Mouse (Mus musculus) limb, embryonic 15.5 days (tissue): ENCODE results near the gene Tnfaip8l1. TPM values are rescaled to one million over a fixed set of nuclear protein-coding genes. Genes with fewer than 3 reads are reported as not detected.

ENCODE experiments used
- ATAC-seq: fragments of 200-750 bp; cut with Nextera tagmentation; 2 replicates; pipeline ENCODE4 v1.8.0; 2017; ENCODE audit warnings: low read depth, moderate TSS enrichment; ENCODE audit not compliant: insufficient number of reproducible peaks, low FRiP score, low TSS enrichment
- H3K27ac ChIP-seq: fragments of 300-500 bp; sonication (generic); 2 replicates; pipeline ENCODE4 v1.5.1; 2015; ENCODE audit warnings: moderate library complexity, mild to moderate bottlenecking, inconsistent platforms
- H3K27me3 ChIP-seq: fragments of 300-500 bp; sonication (generic); 2 replicates; pipeline ENCODE4 v1.6.1; 2015; ENCODE audit warnings: inconsistent platforms
- H3K36me3 ChIP-seq: fragments of 300-500 bp; sonication (generic); 2 replicates; pipeline ENCODE4 v1.6.1; 2015; ENCODE audit warnings: inconsistent platforms
- H3K4me1 ChIP-seq: fragments of 300-500 bp; sonication (generic); 2 replicates; pipeline ENCODE4 v1.6.1; 2015; ENCODE audit warnings: inconsistent platforms
- H3K4me2 ChIP-seq: fragments of 300-500 bp; sonication (generic); 2 replicates; pipeline ENCODE4 v1.6.1; 2015; ENCODE audit warnings: mild to moderate bottlenecking, inconsistent platforms
- H3K4me3 ChIP-seq: fragments of 300-500 bp; sonication (generic); 2 replicates; pipeline ENCODE4 v1.5.1; 2015; ENCODE audit warnings: mild to moderate bottlenecking, inconsistent platforms
- H3K9ac ChIP-seq: fragments of 300-500 bp; sonication (generic); 2 replicates; pipeline ENCODE4 v1.6.1; 2015; ENCODE audit warnings: inconsistent platforms
- H3K9me3 ChIP-seq: fragments of 300-500 bp; sonication (generic); 2 replicates; pipeline ENCODE4 v1.6.1; 2016; ENCODE audit warnings: inconsistent platforms
- WGBS: fragments of 180-500 bp; shearing (Covaris S2); methylation state at CpG from one replicate; pipeline ENCODE4 v1.1.7; 2015; 5-methylcytosine and 5-hydroxymethylcytosine counted together
- microRNA-seq: library from miRNA; unstranded; fragments of <30 nt; microRNA quantifications from one replicate; pipeline ENCODE4, GENCODE M21; 2016
- polyA plus RNA-seq: library from polyadenylated mRNA; unstranded; fragments of >200 nt; fragmentation: Nextera tagmentation; extraction: Ambion mirVana; gene quantifications from 2 replicates; pipeline ENCODE4 v1.2.1, GENCODE M21; 2015

Tnfaip8l1 gene
- polyA plus RNA-seq, 1 experiment from 2014 or later, result 11.3 TPM

DNA sequence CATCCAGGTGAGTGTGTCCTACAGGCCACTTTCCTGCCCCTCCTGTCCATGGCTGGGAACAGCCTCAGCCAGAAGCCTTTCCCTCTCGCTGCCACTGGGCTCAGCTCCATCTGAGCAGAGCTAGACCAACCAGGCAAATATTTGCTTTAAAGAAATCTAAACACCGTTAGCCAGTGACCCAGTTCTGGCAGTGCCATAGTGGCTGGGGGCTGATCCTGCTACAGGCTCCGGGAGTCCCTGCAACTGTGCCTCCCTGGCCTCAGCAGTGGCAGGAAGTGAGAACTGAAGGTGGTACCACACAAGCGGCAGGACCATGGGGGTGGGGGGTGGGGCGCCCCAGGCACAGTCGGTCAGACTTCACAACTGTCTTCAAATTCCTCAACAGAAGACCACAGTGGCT lies 50.4 kb downstream of the Tnfaip8l1 start:
- Histone ChIP-seq H3K36me3 (peaks cover 46% of the 10 kb centered on the region), H3K4me3 (no peak overlapping the region), H3K27ac (peak overlapping the region; percentile 50; the same call in 1 of the 2 replicates), H3K4me1 (peaks cover 17% of the 10 kb centered on the region), H3K27me3 (no peaks in the 10 kb centered on the region), H3K9ac (no peak overlapping the region), H3K9me3 (no peaks in the 10 kb centered on the region), H3K4me2 (no peak overlapping the region)
- ATAC-seq, result no peak
- WGBS, result 61% methylated on average over 6 of the region's 6 CpGs

- peaks cover 22% of the 10 kb centered on the region for H3K4me1 ChIP-seq
- H3K27ac ChIP-seq, result no peak overlapping the region
- no peaks in the 10 kb centered on the region for H3K27me3 ChIP-seq
- H3K36me3 ChIP-seq, result peaks cover 31% of the 10 kb centered on the region
- H3K9ac ChIP-seq, result no peak overlapping the region
- ATAC-seq, result no peak
- WGBS, result 76% methylated on average over 1 of the region's 1 CpGs
- no peak overlapping the region for H3K4me3 ChIP-seq
- no peak overlapping the region for H3K4me2 ChIP-seq
- no peaks in the 10 kb centered on the region for H3K9me3 ChIP-seq
Observed at GRCm38 (mm10) chr17:56214229-56214628, 52.0 kb downstream of the Tnfaip8l1 start.

DNA sequence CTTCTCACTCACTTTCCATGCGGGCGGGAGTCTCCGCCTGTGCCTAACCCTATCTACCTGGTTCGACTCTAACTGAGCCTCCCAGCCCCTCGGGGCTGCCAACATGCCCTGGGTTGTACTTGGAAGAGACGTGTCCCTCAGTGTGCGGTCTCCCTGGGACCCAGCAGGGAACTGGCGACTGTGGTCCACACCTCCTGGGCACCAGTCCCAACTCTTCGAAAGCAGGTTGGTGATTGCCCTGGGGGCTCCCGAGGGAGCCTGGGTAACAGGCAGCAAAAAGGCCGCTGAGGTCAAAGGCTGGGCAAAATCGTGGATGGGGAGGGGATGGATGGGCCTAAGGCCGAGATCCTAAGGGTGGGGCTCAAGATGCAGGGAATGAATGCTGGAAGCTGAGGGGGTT lies 55.4 kb downstream of the Tnfaip8l1 start:
- WGBS, result 62% methylated on average over 13 of the region's 13 CpGs
- peaks cover 18% of the 10 kb centered on the region for H3K4me1 ChIP-seq
- peak overlapping the region; percentile 81 for H3K4me3 ChIP-seq
- H3K27me3 ChIP-seq, result no peaks in the 10 kb centered on the region
- peak overlapping the region; percentile 78 for H3K4me2 ChIP-seq
- no peaks in the 10 kb centered on the region for H3K9me3 ChIP-seq
- no peak overlapping the region for H3K27ac ChIP-seq
- H3K9ac ChIP-seq, result peak overlapping the region; percentile 87
- ATAC-seq, result no peak
- peaks cover 3% of the 10 kb centered on the region for H3K36me3 ChIP-seq

- peak within 1 kb of the TSS; percentile 78 for H3K4me2 ChIP-seq
- H3K36me3 ChIP-seq, result no peaks in the 10 kb centered on the region; the same call in 1 of the 2 replicates
- H3K4me3 ChIP-seq, result peak within 1 kb of the TSS; percentile 81
- peak within 1 kb of the TSS; percentile 87 for H3K9ac ChIP-seq
- peak; percentile 97 for ATAC-seq
- H3K4me1 ChIP-seq, result peaks cover 18% of the 10 kb centered on the region
- H3K27ac ChIP-seq, result peak within 1 kb of the TSS; percentile 89
- H3K9me3 ChIP-seq, result no peaks in the 10 kb centered on the region
- WGBS, result under 1% methylated on average over 71 of the region's 78 CpGs
- no peaks in the 10 kb centered on the region for H3K27me3 ChIP-seq
Observed at GRCm38 (mm10) chr17:56218377-56219191, 56.3 kb downstream of the Tnfaip8l1 start, which contains the start of gene Dpp9. Dpp9 (minus strand) TSS chr17:56218905.

- Histone ChIP-seq H3K27me3 (no peaks in the 10 kb centered on the region), H3K4me2 (peak overlapping the region; percentile 78), H3K4me3 (peak overlapping the region; percentile 81), H3K36me3 (no peaks in the 10 kb centered on the region; the same call in 1 of the 2 replicates), H3K9ac (peak overlapping the region; percentile 87), H3K27ac (peak overlapping the region; percentile 79), H3K4me1 (peaks cover 18% of the 10 kb centered on the region), H3K9me3 (no peaks in the 10 kb centered on the region)
- 44% methylated on average over 12 of the region's 12 CpGs for WGBS
- ATAC-seq, result no peak
Observed at GRCm38 (mm10) chr17:56219251-56219650, 57.0 kb downstream of the Tnfaip8l1 start.

GRCm38 (mm10) chr17:56219805-56220204 lies 57.5 kb downstream of the Tnfaip8l1 start:
- no peaks in the 10 kb centered on the region for H3K9me3 ChIP-seq
- no peak for ATAC-seq
- H3K4me2 ChIP-seq, result peak overlapping the region; percentile 78; the same call in 1 of the 2 replicates
- no peaks in the 10 kb centered on the region for H3K27me3 ChIP-seq
- WGBS, result 50% methylated on average over 3 of the region's 3 CpGs
- H3K4me1 ChIP-seq, result peaks cover 18% of the 10 kb centered on the region
- H3K4me3 ChIP-seq, result no peak overlapping the region
- no peaks in the 10 kb centered on the region; the same call in 1 of the 2 replicates for H3K36me3 ChIP-seq
- H3K27ac ChIP-seq, result no peak overlapping the region
- H3K9ac ChIP-seq, result no peak overlapping the region

Small RNAs within 50 kb of the gene (microRNA-seq; reads per million reads assigned to microRNA genes)
- gene Gm44397, result not detected

Other genes with a start within 250 kb of the Tnfaip8l1 start
- 6.9 and 9.1 TPM in 2 replicates for gene Zfp119b, start 213.0 kb upstream of the Tnfaip8l1 start, polyA plus RNA-seq
- gene Ebi3, start 209.8 kb upstream of the Tnfaip8l1 start, polyA plus RNA-seq, result 3.3 and 3.8 TPM in 2 replicates
- 21.7 and 22.1 TPM in 2 replicates for gene Yju2, start 203.4 kb upstream of the Tnfaip8l1 start, polyA plus RNA-seq
- 19.9 and 21.4 TPM in 2 replicates for gene Shd, start 192.0 kb upstream of the Tnfaip8l1 start, polyA plus RNA-seq
- gene Fsd1, start 176.0 kb upstream of the Tnfaip8l1 start, polyA plus RNA-seq, result 12.6 and 18.3 TPM in 2 replicates
- 26.0 and 28.2 TPM in 2 replicates for gene Stap2, start 156.9 kb upstream of the Tnfaip8l1 start, polyA plus RNA-seq
- 71.2 and 82.9 TPM in 2 replicates for gene Mpnd, start 156.8 kb upstream of the Tnfaip8l1 start, polyA plus RNA-seq
- gene Sh3gl1, start 125.8 kb upstream of the Tnfaip8l1 start, polyA plus RNA-seq, result 210 and 217 TPM in 2 replicates
- gene Chaf1a, start 122.0 kb upstream of the Tnfaip8l1 start, polyA plus RNA-seq, result 19.1 and 21.4 TPM in 2 replicates
- 42.1 and 45.6 TPM in 2 replicates for gene Ubxn6, start 87.4 kb upstream of the Tnfaip8l1 start, polyA plus RNA-seq
- gene Hdgfl2, start 82.8 kb upstream of the Tnfaip8l1 start, polyA plus RNA-seq, result 103 and 106 TPM in 2 replicates
- gene Plin4, start 52.7 kb upstream of the Tnfaip8l1 start, polyA plus RNA-seq, result 0.03 and 0.11 TPM in 2 replicates
- 0.12 and 0.60 TPM in 2 replicates for gene Plin5, start 44.9 kb upstream of the Tnfaip8l1 start, polyA plus RNA-seq
- 0.55 and 1.7 TPM in 2 replicates for gene Lrg1, start 40.5 kb upstream of the Tnfaip8l1 start, polyA plus RNA-seq
- gene Sema6b, start 22.1 kb upstream of the Tnfaip8l1 start, polyA plus RNA-seq, result 2.3 and 3.3 TPM in 2 replicates
- 108 and 119 TPM in 2 replicates for gene Mydgf, start 21.4 kb downstream of the Tnfaip8l1 start, polyA plus RNA-seq
- gene Dpp9, start 56.4 kb downstream of the Tnfaip8l1 start, polyA plus RNA-seq, result 33.6 and 34.6 TPM in 2 replicates
- 14.9 and 19.7 TPM in 2 replicates for gene Fem1a, start 94.3 kb downstream of the Tnfaip8l1 start, polyA plus RNA-seq
- 7.1 and 8.6 TPM in 2 replicates for gene Ticam1, start 114.3 kb downstream of the Tnfaip8l1 start, polyA plus RNA-seq
- gene Plin3, start 130.4 kb downstream of the Tnfaip8l1 start, polyA plus RNA-seq, result 94.2 and 114 TPM in 2 replicates
- gene Arrdc5, start 137.8 kb downstream of the Tnfaip8l1 start, polyA plus RNA-seq, result not detected in 2 replicates
- 107 and 108 TPM in 2 replicates for gene Uhrf1, start 140.8 kb downstream of the Tnfaip8l1 start, polyA plus RNA-seq
- 35.9 and 37.3 TPM in 2 replicates for gene Kdm4b, start 163.6 kb downstream of the Tnfaip8l1 start, polyA plus RNA-seq